8 mouse cellular contexts compared by ENCODE assay signal in genomic region chr5:111115519-111116350, GRCm38 (mm10).
A peak's percentile ranks its signal among the peaks of the same experiment; 100 is the strongest.
DNase-seq lines count a peak whose midpoint lies in the region; TF ChIP-seq lines count a peak whose summit lies in the region.
"Had no signal": no experiment of that assay in that cellular context is flagged by ENCODE, and none has a peak within 500 bp of the region (broad histone marks: within the 10 kb centered on the region; RNA-seq: fewer than 3 reads in every experiment).

No protein-coding gene starts in this region.

- H3K27ac ChIP-seq in CH12.LX (ENCODE audit: insufficient read depth, low read depth) = no peak overlapping the region
- H3K27ac ChIP-seq in heart, adult 2 months = peak overlapping the region; percentile 72

- no peaks in the 10 kb centered on the region for H3K9me3 ChIP-seq in CH12.LX (replicated peaks; ENCODE audit: low read length)

- peaks cover 2% of the 10 kb centered on the region for H3K27me3 ChIP-seq in CH12.LX (replicated peaks)
- no peaks in the 10 kb centered on the region for H3K27me3 ChIP-seq in heart, adult 2 months (ENCODE audit: control insufficient read depth, insufficient read depth, low read length)

- WGBS in heart, adult 2 months = 35% methylated on average over 15 of the region's 15 CpGs

- dilution Hi-C loops in CH12.LX (cut with MboI; ENCODE audit: extremely low pct_ligation_motif_present, extremely low pct_unique_long_range_greater_than_20kb, low sequenced_read_pairs) = no loop called here

- no peak overlapping the region for H3K4me3 ChIP-seq in CH12.LX (replicated peaks in 1 of 3; ENCODE audit: low read depth in 2 of 3, low read length in 2 of 3, poor library complexity in 1 of 3)
- H3K4me3 ChIP-seq in heart, adult 2 months = no peak overlapping the region
- H3K4me3 ChIP-seq: myocyte had no signal

- no peaks in the 10 kb centered on the region for H3K79me2 ChIP-seq in CH12.LX (replicated peaks; ENCODE audit: control insufficient read depth, extremely low read depth, insufficient read depth, poor library complexity, severe bottlenecking)
- no peaks in the 10 kb centered on the region; the same call in 1 of the 2 replicates for H3K79me2 ChIP-seq in heart, adult 2 months (replicated peaks; ENCODE audit: control insufficient read depth, insufficient read depth, low read length)

- H3K4me1 ChIP-seq in CH12.LX (ENCODE audit: control insufficient read depth in 1 of 2, insufficient read depth in 2 of 2) = peaks cover 0 to 14% of the 10 kb centered on the region in 2 experiments; a peak in 1 of 4 replicates
- peaks cover 28% of the 10 kb centered on the region for H3K4me1 ChIP-seq in heart, adult 2 months (ENCODE audit: control insufficient read depth, insufficient read depth, low read length)

- no peak overlapping the region for H3K4me2 ChIP-seq in CH12.LX (ENCODE audit: insufficient read depth, low read depth, poor library complexity, severe bottlenecking)

- H3K36me3 ChIP-seq in CH12.LX (replicated peaks in 1 of 2; ENCODE audit: control insufficient read depth in 1 of 2, insufficient read depth in 1 of 2, low read length in 1 of 2) = no peaks in the 10 kb centered on the region
- peaks cover 13% of the 10 kb centered on the region for H3K36me3 ChIP-seq in heart, adult 2 months (ENCODE audit: control insufficient read depth, insufficient read depth, low read length)

- TF ChIP-seq POLR2A in CH12.LX (IDR thresholded peaks at IDR 0.05; ENCODE audit: low read depth, low read length) = no peak
- TF ChIP-seq POLR2A in heart, adult 2 months (IDR thresholded peaks at IDR 0.05; ENCODE audit: insufficient read depth, low read depth, low read length) = no peak

- in situ Hi-C loops in CH12.LX (cut with MboI; ENCODE audit: low pct_ligation_motif_present, low pct_unique_long_range_greater_than_20kb, low sequenced_read_pairs) = no loop called here

- no peak overlapping the region for H3K9ac ChIP-seq in CH12.LX (ENCODE audit: insufficient read depth, low read depth)
- no peak overlapping the region for H3K9ac ChIP-seq in heart, adult 2 months (ENCODE audit: low read depth, low read length)

- TF ChIP-seq EP300 in CH12.LX (IDR thresholded peaks at IDR 0.05; ENCODE audit: low read length) = no peak
- TF ChIP-seq EP300 in heart, adult 2 months (IDR thresholded peaks at IDR 0.05; ENCODE audit: insufficient read depth, low read depth, low read length) = 0 out of 2 replicates have a peak, but pooled peaks have one; percentile 31

- no peak for TF ChIP-seq RAD21 in CH12.LX (IDR thresholded peaks at IDR 0.05; ENCODE audit: low read depth, low read length)

- peak; percentile 70 for DNase-seq in A20 (ENCODE audit: low read depth, low spot score)
- peak; percentile 12 for DNase-seq in CH12.LX (ENCODE audit: extremely low read depth)
- peak; percentile 50 to 52 for DNase-seq in heart, adult 2 months
- peak; percentile 77 for DNase-seq in kidney, postnatal 10 days
- DNase-seq in spleen, adult 12 weeks (ENCODE audit: low spot score) = peak; percentile 8
- DNase-seq in left cerebral cortex, postnatal 25 days (ENCODE audit: low spot score in 2 of 2) = no peak
- no peak for DNase-seq in urinary bladder, adult 18-20 months (ENCODE audit: low spot score in 2 of 2)

- intact Hi-C loops in heart, adult 2 months (cut with DNase I) = loop anchor here (2.0 to 5.0 kb wide), 3 partner anchors 42 to 133 kb away; no protein-coding TSS in a partner anchor
- intact Hi-C loops in left cerebral cortex, postnatal 25 days (cut with DNase I) = no loop called here

- no peak for TF ChIP-seq CTCF in CH12.LX (conservative IDR thresholded peaks at IDR 0.05 in 1 of 2, IDR thresholded peaks at IDR 0.05 in 1 of 2; ENCODE audit: low read depth in 2 of 2, low read length in 2 of 2)
- no peak for TF ChIP-seq CTCF in heart, adult 2 months (IDR thresholded peaks at IDR 0.05)

TF ChIP-seq in CH12.LX, 34 proteins besides CTCF, POLR2A, EP300 and RAD21:
- TF ChIP-seq MEF2A (IDR thresholded peaks at IDR 0.05; ENCODE audit: borderline replicate concordance, low read depth, low read length) (no peak), ZMIZ1 (IDR thresholded peaks at IDR 0.05; ENCODE audit: low read depth, low read length) (no peak), USF2 (conservative IDR thresholded peaks at IDR 0.05; ENCODE audit: low read depth, low read length) (no peak), JUND (conservative IDR thresholded peaks at IDR 0.05; ENCODE audit: low read depth, low read length) (no peak), E2F4 (IDR thresholded peaks at IDR 0.05; ENCODE audit: insufficient replicate concordance, low read depth, low read length) (no peak), IRF4 (IDR thresholded peaks at IDR 0.05; ENCODE audit: low read depth, low read length) (no peak), NELFE (IDR thresholded peaks at IDR 0.05; ENCODE audit: low read depth, low read length) (no peak), HCFC1 (IDR thresholded peaks at IDR 0.05; ENCODE audit: low read depth, low read length) (no peak), CHD2 (IDR thresholded peaks at IDR 0.05; ENCODE audit: low read length) (no peak), ZNF384 (IDR thresholded peaks at IDR 0.05; ENCODE audit: low read depth, low read length) (no peak), MAZ (IDR thresholded peaks at IDR 0.05; ENCODE audit: low read depth, low read length) (no peak), MAFK (IDR thresholded peaks at IDR 0.05; ENCODE audit: insufficient replicate concordance, low read length) (no peak), KAT2A (IDR thresholded peaks at IDR 0.05; ENCODE audit: insufficient replicate concordance, low read length) (no peak), JUN (IDR thresholded peaks at IDR 0.05; ENCODE audit: insufficient read depth, low read depth, low read length) (no peak), MYC (IDR thresholded peaks at IDR 0.05; ENCODE audit: low read depth, low read length) (no peak), CHD1 (IDR thresholded peaks at IDR 0.05; ENCODE audit: low read depth, low read length) (no peak), PAX5 (IDR thresholded peaks at IDR 0.05; ENCODE audit: low read length) (no peak)

Comparison
In these comparisons a context has a peak if more than half of its experiments do, and no peak if none do; other contexts are left out.
1. DNase-seq: peak in A20 (single experiment), CH12.LX (single experiment), heart, adult 2 months (2 of 2), kidney, postnatal 10 days (single experiment) and spleen, adult 12 weeks (single experiment); none in left cerebral cortex, postnatal 25 days (0 of 2) and urinary bladder, adult 18-20 months (0 of 2).